Mouse (Mus musculus): Measurements from ENCODE around the gene Thsd1.

Thsd1 gene

DNA sequence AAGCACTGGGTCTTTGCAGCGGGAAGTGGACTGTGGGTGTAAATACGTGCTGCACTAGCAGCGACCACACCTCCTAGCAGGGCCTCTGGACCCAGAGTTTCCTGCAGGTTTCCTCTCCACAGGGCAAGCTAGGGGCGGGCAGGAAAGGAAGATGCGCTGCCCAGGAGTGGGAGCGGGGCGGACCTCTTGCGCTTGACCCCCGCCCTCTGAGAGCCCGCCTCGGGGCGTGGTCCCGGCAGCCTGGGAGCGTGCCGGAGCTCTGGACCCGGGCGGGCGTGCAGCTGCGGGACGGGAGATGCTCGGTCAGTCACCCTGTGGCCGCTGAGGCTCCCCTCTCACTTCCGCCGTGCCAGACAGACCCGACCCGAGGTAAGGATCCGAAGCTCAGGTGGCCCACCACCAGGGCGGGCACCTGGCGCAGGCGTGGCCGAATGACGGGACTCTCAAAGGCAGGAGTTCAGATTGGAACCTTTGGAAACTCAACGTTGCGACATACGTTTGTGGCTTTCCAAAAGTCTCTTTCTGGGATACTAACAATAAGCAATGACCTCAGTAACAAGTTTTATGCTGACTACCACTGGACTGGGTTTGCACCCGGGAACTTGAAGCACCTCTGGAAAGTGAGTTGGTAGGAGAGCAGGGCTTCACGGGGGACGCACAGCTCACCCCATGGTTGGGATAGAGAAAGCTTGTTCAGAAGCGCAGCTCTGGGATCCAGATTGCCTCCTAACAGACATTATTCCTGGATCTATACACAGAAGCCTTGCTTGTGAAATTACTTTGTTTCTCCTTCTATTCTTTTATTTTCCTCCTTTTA lies at the start of gene Thsd1:
Gene Thsd1 (plus strand): TSS at position 253 of the 817 bp plus-strand sequence.
- DNase-seq (ENCODE audit: low spot score) = peak; percentile 66

DNA sequence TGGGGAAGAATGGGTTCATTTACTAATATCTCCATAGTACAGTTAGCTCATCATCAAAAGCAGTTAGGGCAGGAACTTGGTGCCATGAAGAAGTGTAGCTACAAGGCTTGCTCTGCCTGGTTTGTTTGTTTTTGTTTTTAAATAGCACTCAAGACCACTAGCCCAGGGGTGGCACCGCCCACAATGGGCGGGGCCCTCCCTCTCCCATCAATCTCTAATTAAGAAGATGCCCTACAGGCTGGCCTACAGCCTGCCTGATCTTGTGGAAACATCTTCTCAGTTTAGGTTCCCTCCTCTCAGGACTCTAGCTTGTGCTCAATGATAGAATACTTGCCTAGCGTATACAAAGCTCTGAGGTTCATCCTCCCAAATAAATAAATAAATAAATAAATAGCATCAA lies 42.2 kb upstream of the Thsd1 start:
- no peak for DNase-seq (ENCODE audit: low spot score)

DNA sequence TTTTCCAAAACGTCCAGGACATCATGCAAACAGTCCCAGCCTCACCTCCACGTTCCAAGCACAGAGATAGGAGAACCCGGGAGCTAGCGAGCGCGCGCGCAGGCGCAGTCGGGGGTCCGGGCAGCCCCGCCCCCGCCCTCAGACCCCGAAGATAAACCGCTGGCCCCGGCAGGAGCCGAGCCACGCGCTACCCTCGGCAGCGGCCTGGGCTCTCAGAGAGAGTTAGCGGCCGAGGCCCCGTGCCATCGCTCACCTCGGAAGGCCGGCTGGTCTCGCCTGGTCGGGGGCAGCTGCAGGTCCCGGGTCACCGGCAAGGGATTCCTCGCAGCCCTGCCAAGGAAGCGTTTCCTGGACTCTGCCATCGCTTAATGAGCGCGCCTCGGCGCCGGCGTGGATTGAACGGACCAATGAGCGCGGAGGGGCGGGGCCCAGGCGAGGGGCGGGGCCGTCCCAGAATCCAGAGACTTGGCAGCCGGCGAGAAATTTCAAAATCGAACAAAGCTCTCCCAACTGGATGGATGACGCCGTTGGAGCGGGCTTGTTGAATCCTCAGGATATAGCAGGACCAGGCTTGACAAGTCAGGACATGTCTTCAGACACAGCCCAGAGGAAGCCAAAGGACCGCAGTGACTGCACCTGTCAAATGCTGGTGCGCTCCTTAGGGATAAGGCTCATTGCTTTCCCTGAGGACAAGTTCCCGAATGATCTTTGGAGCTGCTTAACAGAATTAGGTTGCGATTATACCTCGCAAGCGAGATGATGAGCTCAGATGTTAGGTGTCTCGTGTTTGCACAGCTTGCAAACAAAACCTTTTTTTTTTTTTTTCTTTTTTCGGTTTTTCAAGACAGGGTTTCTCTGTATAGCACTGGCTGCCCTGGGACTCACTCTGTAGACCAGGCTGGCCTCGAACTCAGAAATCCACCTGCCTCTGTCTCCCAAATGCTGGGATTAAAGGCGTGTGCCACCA lies 41.4 kb upstream of the Thsd1 start, which contains the start of gene Ckap2:
Gene Ckap2 (minus strand): TSS at position 389 of the 967 bp plus-strand sequence.
- peak; percentile 91 for DNase-seq (ENCODE audit: low spot score)

DNA sequence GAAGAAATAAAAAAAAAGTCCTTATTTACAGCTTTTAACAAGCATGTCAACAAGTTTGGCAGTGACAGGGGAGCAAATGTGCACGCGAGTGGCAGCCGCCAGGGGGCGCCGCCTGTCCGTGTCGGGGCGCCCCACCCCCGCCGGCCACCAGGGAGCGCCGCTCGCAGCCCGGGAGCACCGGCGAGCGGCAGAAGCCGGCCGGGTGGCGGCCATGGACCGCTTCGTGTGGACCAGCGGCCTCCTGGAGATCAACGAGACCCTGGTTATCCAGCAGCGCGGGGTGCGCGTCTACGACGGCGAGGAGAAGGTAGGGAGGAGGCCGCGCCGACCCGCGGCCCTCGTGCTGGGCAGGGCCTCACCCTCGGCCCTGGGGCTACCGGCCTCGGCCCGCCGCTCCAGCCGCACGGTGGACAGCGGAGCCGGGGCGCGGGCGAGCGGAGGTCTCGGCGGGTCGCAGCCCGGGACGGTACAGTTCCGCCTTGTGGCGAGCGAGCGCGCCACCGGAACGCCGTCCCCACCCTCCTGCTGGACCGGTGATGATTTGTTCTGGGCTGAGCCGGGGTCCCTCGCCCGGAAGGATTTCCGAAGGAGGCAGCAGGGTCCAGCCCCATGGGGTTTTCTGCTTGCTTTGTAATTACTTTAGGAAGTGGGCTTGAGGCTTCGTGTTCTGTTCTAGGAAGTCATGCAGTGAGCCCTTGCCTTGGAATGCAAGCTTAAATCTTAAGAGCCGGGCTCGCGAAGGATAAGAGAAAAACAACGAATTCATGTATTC lies 34.3 kb upstream of the Thsd1 start, which contains the start of gene Vps36:
Gene Vps36 (plus strand): TSS at position 150 of the 772 bp plus-strand sequence.
- DNase-seq (ENCODE audit: low spot score) = peak; percentile 91

DNA sequence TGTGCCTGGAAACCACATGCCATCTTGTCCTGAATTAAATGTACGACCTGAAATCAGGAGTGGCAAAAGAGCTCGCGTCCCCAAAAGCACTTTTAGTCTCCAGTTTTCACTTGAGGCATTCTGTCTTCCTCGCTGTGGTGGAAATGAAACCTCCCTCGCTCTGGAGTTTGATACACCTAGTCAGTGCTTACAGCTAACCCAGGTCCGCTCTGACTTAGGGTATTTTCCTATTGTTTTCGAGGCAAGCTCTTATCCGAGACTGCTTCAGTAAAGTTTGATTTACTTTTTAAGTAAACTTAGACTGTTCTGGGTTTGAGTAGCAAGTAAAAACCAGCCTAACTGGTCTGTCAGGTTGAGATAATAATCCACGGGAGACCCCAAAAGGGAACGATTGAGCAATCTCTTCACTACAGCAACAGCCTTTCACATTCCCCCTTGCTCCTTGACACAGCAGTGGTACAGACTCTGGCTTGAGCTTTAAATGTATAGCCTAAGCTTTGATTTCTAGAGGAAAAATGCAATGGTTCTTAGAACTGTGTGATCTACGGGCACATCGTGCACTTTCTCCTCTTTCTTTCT lies 33.6 kb upstream of the Thsd1 start:
- no peak for DNase-seq (ENCODE audit: low spot score)

DNA sequence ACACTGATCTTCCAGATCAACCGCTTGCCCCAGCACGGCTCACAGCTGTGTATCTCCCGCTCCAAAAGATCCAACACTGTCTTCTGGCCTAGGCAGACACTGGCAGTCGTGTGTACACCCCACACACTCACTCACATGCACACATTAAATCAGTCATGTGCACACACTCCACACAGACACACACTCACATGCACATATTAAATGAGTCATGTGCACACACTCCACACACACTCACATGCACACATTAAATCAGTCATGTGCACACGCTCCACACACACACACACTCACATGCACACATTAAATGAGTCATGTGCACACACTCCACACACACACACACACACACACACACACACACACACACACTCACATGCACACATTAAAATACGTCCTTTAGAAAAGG lies 29.2 kb upstream of the Thsd1 start:
- DNase-seq (ENCODE audit: low spot score) = no peak

DNA sequence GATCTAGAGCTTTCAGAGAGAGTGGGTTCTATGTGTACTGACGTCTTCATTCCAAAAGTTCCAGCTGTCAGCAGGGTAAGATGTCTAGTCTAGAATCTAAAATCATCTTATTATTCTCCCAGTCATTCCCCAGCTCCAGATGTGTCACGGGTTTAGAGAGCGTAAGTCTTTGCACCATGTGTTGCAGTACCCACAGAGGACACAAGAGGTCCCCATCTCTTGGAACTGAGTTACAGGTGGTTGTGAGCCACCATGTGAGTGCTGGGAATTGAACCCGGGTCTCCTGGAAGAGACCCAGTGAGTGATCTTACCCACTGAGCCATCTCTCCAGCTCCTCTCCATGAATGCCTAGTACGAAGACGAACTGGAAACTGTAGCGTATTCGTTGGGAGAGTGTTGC lies 27.6 kb upstream of the Thsd1 start:
- DNase-seq (ENCODE audit: low spot score) = no peak

DNA sequence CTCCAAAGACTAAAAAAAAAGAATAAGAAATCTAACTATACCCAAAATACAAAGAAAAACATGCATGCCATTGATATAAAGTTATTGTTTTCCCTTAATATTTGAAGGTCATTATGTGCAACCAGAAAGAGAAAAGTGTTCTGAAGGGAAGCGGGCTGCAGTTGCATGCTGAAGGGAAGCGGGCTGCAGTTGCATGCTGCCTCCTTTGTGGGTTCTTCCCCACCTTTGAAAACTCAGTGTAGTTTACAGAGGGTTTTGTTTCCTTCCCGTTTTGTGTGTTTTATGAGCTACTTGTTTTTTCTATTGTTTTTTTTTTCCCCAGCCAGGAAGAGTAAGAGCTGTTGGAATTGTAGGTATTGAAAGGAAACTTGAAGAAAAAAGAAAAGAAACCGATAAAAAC lies 19.6 kb upstream of the Thsd1 start:
- no peak for DNase-seq (ENCODE audit: low spot score)

DNA sequence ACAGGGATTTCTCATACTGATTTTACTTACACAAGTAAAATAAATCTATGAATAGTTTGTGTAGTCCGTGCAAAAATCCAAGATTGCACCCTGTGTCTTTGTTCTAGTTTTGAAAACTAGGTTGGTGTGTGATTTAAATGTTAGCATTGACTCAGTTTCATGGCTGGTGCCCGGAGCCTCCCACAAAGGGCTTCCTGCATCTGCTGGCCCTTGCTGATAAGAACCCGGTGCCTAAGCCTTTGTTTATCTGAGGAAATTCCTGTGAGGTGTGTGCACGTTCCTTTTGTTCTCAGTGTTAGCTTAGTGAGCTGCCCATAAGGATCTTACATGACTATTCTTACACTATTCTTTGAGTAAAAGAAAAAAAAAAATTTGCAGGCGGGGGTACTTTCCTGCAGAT lies 18.1 kb upstream of the Thsd1 start:
- DNase-seq (ENCODE audit: low spot score) = no peak

DNA sequence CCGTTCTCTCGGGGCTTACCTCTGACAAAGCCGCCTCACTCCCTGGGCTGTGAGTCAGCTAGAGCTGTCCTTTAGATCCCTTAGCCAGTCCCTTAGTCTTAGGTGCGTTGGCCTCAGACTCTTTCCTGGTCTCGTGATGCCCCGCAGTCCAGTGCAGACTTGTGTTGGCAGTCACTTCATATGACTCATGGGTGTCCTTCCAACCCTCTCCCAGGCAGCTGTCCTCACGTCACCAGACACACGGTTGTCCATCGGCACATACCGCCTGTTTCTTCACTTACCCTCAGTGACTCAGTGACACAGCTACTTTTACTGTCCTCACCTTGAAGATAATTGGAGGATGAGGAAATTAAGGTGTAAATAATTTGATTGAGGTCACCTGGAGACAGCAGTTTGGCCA lies 12.3 kb upstream of the Thsd1 start:
- no peak for DNase-seq (ENCODE audit: low spot score)

DNA sequence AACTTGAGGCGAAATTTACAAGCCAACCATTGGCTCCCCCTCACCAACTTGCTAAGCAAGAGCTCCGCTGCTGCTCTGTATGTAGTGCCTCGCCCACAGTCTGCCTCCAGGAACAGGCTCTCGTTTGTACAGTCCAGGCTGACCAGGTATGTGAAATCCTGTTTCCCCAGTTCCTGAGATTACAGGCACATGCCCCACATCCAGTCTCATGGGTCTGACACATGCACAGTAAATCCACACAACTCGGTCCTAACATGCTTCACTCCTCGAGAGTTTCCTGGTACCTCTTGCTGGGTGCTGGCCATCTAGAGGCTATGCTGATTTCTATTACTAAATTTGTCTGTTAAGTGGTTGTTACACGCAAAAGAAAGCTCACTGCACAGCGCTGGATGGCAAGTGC lies 752 bp upstream of the Thsd1 start:
- no peak for DNase-seq (ENCODE audit: low spot score)

DNA sequence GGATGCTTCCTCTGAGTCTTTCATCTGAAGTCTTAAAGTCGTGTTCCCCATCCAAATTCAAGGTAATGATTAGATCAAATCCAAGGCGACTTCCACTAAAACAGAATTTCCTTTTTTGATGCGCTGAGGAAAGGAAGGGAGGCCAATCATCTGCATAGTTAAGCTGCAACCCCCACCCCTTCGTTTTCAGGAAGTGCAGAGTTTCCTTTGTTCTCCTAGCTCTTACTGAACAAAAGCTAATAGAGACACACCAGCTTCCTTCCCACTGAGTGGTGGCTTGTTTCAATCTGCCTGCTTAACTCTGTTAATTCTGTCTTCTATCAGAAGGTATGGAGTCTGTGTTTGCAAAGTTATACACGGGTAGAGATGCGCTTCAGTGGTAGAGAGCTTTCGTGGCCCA lies 1.5 kb downstream of the Thsd1 start:
- no peak for DNase-seq (ENCODE audit: low spot score)

DNA sequence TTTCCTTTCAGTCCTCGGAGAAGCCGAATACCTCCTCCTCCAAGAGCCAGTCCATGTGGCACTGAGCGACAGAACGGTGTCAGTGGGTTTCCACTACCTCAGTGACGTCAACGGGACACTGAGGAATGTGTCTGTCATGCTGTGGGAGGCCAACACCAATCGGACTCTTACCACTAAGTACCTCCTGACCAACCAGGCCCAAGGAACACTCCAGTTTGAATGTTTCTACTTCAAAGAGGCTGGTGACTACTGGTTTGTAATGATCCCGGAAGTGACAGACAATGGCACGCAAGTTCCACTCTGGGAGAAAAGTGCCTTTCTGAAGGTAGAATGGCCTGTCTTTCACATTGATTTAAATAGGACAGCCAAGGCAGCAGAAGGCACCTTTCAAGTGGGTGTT lies 15.9 kb downstream of the Thsd1 start:
- DNase-seq (ENCODE audit: low spot score) = no peak

DNA sequence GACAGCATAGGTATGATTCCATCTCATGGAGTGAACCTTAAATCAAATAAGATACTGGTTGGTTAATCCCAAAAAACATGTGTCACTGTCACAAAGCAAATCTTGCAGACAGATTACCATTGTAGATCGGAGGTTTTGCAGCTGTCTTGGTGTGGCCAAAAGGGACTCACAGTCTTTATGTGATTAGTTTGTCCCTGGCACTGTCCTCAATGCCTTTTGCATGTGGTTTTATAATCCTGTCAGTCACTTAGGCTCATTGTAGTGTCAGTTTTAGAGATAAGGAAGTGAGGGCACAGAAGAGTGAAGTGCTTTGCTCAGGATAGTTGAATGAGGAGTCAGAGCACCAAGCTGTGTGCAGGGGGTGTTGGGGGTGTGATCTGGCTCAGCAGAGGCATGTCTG lies 18.6 kb downstream of the Thsd1 start:
- no peak for DNase-seq (ENCODE audit: low spot score)

DNA sequence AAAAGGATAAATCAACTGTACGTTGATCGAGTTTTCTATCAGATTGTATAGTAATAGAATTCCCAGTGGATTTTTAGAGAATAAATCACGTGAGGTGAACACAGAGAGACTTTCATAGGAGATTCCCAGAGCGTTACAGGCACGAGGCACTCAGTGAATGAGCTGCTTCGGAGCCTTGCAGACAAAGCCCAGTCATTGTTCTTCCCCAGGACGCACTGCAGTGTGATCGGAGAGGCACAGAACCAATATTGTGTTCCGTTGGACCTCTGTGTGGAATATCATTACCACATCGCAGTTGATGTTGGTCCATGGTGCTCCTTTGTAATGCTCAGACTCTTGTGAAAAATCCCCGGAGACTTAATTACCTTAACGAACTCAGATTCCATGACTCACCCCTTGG lies 20.8 kb downstream of the Thsd1 start:
- no peak for DNase-seq (ENCODE audit: low spot score)

DNA sequence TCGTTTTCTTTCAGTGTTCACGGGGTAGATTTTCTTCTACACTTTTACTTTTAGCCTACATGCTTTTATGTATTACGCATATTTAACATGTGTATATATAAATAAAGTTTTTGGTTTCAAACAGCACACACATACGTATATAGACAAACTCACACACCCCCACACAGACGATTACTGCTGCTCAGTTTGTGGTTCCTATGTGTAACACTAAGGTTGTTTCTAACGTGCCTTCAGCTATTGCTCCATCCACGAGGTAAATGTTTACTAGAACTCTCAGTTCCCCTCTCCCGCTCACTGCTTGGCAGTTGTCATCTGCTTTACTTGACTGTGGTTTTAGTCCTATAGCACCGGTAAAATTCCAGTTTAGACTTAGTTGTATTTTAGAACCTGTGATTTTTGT lies 22.0 kb downstream of the Thsd1 start:
- DNase-seq (ENCODE audit: low spot score) = no peak

DNA sequence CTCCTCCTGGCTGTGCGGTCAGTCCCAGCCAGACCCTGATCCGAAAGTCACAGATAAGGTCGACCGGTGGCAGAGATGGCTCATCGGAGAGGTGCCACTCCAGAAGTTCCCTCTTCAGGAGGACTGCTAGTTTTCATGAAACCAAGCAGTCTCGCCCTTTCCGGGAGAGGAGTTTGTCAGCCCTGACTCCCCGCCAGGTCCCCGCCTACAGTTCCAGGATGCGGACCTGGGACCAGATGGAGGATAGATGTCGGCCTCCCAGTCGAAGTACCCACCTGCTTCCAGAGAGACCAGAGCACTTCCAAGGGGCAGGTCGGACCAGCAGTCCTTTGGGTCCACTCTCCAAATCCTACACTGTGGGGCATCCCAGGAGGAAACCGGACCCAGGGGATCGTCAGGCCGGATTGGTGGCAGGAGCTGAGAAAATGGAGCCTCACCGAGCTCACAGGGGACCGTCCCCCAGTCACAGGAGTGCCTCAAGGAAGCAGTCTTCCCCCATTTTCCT lies 31.9 kb downstream of the Thsd1 start:
- no peak for DNase-seq (ENCODE audit: low spot score)

DNA sequence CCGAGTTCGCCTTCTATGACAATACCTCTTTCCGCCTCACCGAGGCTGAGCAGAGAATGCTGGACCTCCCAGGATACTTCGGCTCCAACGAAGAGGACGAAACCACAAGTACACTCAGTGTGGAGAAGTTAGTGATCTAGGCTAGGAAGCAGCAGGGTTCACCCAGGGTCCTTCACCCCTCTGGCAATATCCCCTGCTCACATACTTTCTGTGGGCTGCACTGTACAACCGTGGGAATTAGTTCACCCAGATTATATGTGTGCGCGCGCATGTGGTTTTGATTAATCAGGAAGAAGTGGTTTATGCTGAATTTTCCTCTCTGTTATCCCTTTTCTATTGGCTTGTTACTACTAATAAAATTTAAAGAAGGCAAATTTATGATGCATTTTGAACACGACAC lies 32.4 kb downstream of the Thsd1 start:
- no peak for DNase-seq (ENCODE audit: low spot score)

DNA sequence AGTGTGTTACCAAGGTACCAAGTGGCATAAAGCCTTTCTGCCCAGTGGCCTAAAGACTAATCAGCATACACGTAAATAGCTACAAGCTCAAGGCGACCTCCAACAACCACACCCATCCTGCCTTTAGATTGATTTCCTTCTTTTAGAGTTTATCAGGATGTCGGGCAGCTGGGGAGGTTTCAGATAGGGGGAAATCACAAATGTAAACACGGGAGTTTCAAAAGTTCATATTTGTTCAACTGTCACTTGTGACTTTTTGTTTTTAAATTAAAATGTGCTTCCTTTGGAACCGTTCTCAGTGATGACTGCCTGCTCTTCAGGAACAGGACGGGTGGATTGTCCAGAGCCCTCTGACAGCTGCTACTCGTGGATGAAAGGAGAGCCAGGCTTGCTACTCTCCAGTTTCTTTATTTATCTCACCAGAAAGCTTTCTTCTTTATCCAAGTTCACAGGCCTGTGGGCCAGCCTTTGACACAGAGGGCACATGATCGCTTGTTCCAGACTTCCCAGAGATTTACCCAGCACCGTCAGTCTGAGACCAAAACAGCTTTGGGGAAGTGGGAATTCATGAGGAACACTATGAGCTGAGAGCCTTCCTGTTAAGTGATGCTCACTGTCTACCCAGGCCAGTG lies 33.1 kb downstream of the Thsd1 start:
- DNase-seq (ENCODE audit: low spot score) = no peak

DNA sequence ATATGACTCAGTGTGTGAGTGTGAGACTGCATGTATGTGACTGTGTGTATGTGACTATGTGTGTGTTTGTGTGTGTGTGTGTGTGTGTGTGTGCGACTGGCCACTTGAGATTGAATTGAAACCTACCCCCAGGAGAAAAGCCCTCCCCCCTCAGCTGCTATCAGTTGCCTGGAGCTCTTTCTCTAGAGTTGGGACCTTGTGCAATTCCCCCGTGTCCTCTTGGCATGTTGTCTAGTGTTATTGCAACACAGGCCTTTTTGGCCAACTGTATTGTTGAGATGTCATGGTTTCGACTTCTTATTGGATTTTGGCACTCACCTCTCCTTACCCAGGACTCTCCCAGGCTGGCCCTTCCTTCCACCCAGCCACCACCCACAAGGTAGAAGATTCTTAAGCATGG lies 35.2 kb downstream of the Thsd1 start:
- no peak for DNase-seq (ENCODE audit: low spot score)

DNA sequence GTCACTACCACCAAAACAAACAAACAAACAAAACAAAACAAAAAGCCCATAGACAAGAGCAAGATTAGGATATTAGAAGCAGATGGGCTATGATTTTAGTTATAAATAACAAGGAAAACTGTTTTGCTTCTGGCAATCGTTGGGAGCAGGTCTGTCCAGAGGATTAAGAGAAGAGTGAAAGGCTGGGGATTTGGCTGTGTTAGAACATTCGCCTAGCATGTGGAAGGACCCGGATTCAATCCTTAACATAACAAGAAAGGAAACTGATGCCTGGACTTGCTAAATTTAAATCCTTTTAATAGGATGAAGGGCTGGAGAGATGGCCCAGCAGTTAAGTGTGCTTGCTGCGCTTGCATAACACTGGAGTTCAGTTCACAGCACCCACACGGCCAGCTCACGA lies 37.2 kb downstream of the Thsd1 start:
- no peak for DNase-seq (ENCODE audit: low spot score)

Measured in ovary, postnatal 36 days (tissue).